Mouse (Mus musculus): ENCODE measurements at regions not wholly inside any gene's neighbourhood (a gene's known extent, or its start where the extent isn't known, plus 50 kb on each side); places are given as distances from the start of the nearest gene placed in this dataset.

DNA sequence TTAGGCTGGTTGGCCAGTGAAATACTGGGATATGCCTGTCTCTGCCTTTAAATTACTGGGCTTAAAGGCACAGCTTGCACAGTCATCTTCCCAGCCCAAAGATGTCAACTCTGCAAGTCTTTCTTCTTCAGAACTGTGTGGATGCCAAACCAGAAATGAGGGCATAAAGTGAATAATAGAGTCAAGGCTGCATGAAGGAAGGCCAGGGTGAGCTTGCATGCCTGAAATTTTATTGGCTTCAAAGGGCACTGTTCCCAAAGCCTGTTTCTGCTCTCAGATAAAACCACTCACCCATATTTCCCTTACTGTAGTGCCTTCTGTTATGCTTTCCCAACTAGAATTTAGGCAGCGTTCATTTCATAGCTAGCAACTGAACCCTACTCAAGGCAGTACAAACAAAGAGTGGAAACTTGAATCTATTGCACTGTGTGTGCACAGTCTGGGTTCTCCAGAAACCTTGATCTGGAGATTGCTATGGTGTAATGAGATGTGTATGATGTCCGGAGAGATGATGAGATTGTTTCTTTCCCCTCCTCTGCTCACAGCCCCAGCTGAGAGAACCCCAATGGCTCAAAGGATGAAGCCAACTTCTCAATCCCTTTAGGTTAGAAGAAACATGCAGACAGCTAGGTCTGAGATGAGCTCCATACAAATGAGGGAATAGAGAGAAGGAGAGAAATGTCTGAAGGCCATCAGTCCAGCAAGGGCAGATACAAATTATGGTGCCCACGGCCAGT, 529.7 kb downstream of the 1810013L24Rik start:
- no peak for DNase-seq
- TF ChIP-seq POLR2A (IDR thresholded peaks at IDR 0.05; ENCODE audit: borderline replicate concordance, insufficient read depth, low read length) = no peak
- TF ChIP-seq CTCF (IDR thresholded peaks at IDR 0.05; ENCODE audit: borderline replicate concordance, insufficient read depth, low read depth, low read length) = no peak
- WGBS = 84% methylated on average over 3 of the region's 3 CpGs
- Histone ChIP-seq H3K27me3 (ENCODE audit: control insufficient read depth, insufficient read depth, low read length) (no peaks in the 10 kb centered on the region), H3K27ac (ENCODE audit: insufficient read depth, low read length) (no peak overlapping the region), H3K4me3 (replicated peaks; ENCODE audit: insufficient read depth, low read depth, low read length) (no peak overlapping the region), H3K4me1 (ENCODE audit: control insufficient read depth, insufficient read depth, low read length) (no peaks in the 10 kb centered on the region)

DNA sequence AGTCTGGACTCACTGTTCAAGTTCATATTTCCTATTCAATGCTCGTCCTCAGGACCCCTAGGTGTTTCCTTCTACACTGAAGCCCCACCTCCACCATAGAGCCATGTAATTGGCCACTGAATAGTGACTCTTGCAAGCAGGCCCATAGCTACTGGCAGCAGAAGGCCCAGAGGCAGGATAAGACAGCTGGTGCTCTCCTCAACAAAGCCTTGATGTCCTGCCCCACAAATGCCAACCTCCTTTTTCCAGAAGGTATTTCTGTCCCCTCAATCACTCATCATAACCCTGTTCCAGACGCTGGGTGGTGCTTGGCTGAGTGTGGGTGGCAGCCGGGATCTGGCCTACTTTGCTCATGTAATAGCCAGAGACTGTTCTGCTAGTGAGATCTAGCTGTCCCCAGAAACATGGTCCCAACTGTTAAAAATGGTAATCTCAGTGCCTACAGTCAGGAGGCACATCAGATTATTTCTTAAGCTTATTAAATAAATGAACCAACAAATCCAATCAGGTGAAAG, 530.9 kb downstream of the 1810013L24Rik start:
- peak in 1 of 2 experiments; percentile 4 for DNase-seq
- Histone ChIP-seq H3K4me1 (ENCODE audit: control insufficient read depth, insufficient read depth, low read length) (no peaks in the 10 kb centered on the region), H3K27ac (ENCODE audit: insufficient read depth, low read length) (no peak overlapping the region), H3K27me3 (ENCODE audit: control insufficient read depth, insufficient read depth, low read length) (no peaks in the 10 kb centered on the region), H3K4me3 (replicated peaks; ENCODE audit: insufficient read depth, low read depth, low read length) (no peak overlapping the region)
- WGBS = 35% methylated on average over 3 of the region's 3 CpGs
- no peak for TF ChIP-seq CTCF (IDR thresholded peaks at IDR 0.05; ENCODE audit: borderline replicate concordance, insufficient read depth, low read depth, low read length)
- TF ChIP-seq POLR2A (IDR thresholded peaks at IDR 0.05; ENCODE audit: borderline replicate concordance, insufficient read depth, low read length) = no peak

DNA sequence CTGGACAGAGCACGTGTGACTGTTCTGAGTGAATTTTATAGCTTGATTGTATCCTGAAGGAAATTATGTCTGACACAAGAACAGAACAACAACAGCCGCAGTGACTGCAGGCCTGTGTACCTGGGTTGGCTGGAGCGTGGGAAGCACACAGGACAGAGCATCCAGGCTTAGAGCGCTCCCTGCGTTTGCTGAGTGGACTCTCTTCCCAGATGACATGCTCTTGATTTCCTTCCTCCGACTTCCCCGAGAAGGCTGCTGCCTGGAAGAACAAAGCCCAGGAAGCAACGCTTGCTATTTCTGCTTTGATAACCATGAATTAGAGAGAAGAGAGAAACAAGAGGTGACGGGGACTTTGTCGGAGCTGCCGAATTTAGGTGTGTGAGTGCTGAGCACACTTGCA, 532.2 kb downstream of the 1810013L24Rik start:
- DNase-seq = no peak
- Histone ChIP-seq H3K27me3 (ENCODE audit: control insufficient read depth, insufficient read depth, low read length) (no peaks in the 10 kb centered on the region), H3K4me3 (replicated peaks; ENCODE audit: insufficient read depth, low read depth, low read length) (no peak overlapping the region), H3K27ac (ENCODE audit: insufficient read depth, low read length) (no peak overlapping the region; the same call in 1 of the 2 replicates), H3K4me1 (ENCODE audit: control insufficient read depth, insufficient read depth, low read length) (no peaks in the 10 kb centered on the region)
- TF ChIP-seq POLR2A (IDR thresholded peaks at IDR 0.05; ENCODE audit: borderline replicate concordance, insufficient read depth, low read length) (no peak), CTCF (IDR thresholded peaks at IDR 0.05; ENCODE audit: borderline replicate concordance, insufficient read depth, low read depth, low read length) (no peak)
- WGBS = 54% methylated on average over 11 of the region's 11 CpGs

DNA sequence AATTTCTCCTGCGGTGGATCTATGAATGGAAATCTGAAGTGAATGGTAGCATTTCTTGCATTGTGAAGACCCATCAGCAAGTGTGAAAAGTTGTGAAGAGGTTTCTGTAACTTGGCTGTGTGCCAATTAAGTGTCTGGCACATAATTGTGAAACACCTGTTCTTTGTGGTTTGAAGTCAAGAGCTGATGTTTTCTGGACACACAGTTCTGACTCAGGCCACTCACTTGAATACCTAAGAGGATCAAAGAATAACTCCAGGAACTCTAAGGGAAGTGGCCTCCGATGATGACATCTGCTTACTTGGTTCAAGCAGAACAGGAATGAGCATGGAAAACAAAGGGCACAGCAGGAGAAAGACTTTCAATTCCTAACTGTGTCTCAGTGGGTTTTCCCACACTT, 534.2 kb downstream of the 1810013L24Rik start:
- WGBS = 27% methylated on average over 2 of the region's 2 CpGs
- no peak overlapping the region for H3K27ac ChIP-seq (ENCODE audit: insufficient read depth, low read length)
- TF ChIP-seq CTCF (IDR thresholded peaks at IDR 0.05; ENCODE audit: borderline replicate concordance, insufficient read depth, low read depth, low read length) (no peak), POLR2A (IDR thresholded peaks at IDR 0.05; ENCODE audit: borderline replicate concordance, insufficient read depth, low read length) (no peak)

DNA sequence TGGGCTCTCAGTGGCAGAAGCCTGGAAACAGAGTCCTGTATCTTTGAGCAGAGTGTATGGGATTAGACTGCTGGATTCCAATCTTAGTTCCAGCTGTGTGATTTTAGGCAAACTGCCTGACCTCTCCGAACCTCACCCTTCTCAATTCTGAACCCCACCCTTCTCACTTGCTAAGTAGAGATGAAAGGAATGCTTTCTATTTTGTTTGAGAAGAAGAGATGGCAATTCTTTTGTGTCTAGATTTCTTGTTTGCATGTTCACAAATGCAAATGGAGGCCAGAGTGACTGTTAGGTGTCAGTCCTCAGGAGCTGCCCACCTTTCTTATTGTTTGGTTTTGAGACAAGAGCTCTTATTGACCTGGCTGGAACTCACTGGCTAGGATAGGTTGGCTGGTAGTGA, 561.1 kb downstream of the 1810013L24Rik start:
- Histone ChIP-seq H3K27me3 (ENCODE audit: control insufficient read depth, insufficient read depth, low read length) (no peaks in the 10 kb centered on the region), H3K27ac (ENCODE audit: insufficient read depth, low read length) (no peak overlapping the region), H3K4me1 (ENCODE audit: control insufficient read depth, insufficient read depth, low read length) (no peaks in the 10 kb centered on the region), H3K4me3 (replicated peaks; ENCODE audit: insufficient read depth, low read depth, low read length) (no peak overlapping the region)
- DNase-seq = no peak
- WGBS = 69% methylated on average over 1 of the region's 1 CpGs
- TF ChIP-seq POLR2A (IDR thresholded peaks at IDR 0.05; ENCODE audit: borderline replicate concordance, insufficient read depth, low read length) (no peak), CTCF (IDR thresholded peaks at IDR 0.05; ENCODE audit: borderline replicate concordance, insufficient read depth, low read depth, low read length) (no peak)

More for the DNA sequence above, 534.2 kb downstream of the 1810013L24Rik start:
- no peak overlapping the region for H3K4me3 ChIP-seq (replicated peaks; ENCODE audit: insufficient read depth, low read depth, low read length)
- no peak for DNase-seq
- no peaks in the 10 kb centered on the region for H3K27me3 ChIP-seq (ENCODE audit: control insufficient read depth, insufficient read depth, low read length)
- H3K4me1 ChIP-seq (ENCODE audit: control insufficient read depth, insufficient read depth, low read length) = no peaks in the 10 kb centered on the region

DNA sequence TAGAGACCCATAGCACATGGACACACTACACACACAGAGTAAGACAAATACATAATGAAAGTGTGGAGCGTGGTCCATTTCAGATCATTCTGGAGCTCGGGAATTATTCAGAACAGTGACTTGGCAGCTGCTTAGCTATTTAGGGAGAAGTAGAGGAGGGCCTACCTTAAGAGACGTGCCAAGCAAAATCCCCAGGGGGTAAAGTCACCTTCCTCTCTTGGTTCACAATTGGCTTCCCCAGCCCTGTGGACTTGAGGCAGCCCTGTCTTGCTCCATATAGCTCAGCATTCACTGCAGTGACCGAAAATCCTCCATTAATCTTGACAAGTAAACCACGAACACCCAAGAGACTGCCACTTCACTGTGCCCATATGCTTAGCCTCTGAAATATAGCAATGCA, 574.8 kb downstream of the 1810013L24Rik start:
- Histone ChIP-seq H3K4me3 (replicated peaks; ENCODE audit: insufficient read depth, low read depth, low read length) (no peak overlapping the region), H3K27me3 (ENCODE audit: control insufficient read depth, insufficient read depth, low read length) (no peaks in the 10 kb centered on the region), H3K4me1 (ENCODE audit: control insufficient read depth, insufficient read depth, low read length) (no peaks in the 10 kb centered on the region), H3K27ac (ENCODE audit: insufficient read depth, low read length) (no peak overlapping the region)
- no peak for DNase-seq
- WGBS = 47% methylated on average over 5 of the region's 5 CpGs
- TF ChIP-seq CTCF (IDR thresholded peaks at IDR 0.05; ENCODE audit: borderline replicate concordance, insufficient read depth, low read depth, low read length) (no peak), POLR2A (IDR thresholded peaks at IDR 0.05; ENCODE audit: borderline replicate concordance, insufficient read depth, low read length) (no peak)

DNA sequence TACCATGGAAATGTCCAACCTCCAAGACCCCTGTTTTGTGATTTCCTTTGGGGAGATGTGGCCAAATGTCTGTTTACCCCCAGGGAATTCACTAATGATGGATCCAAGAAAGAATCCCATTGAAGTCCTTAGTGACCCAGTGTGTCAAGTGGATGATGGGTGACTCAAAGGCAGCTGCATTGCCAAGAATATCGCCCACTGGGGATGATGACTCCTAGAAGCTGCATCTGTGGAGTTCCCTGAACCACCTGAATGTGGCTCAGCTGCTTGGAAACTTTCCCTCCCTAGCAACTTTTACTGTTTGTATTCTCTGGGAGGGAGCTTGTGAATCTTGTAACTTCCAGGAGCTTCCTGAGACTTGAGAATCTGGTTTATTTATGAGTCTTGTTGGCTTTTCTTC, 578.3 kb downstream of the 1810013L24Rik start:
- no peak for TF ChIP-seq POLR2A (IDR thresholded peaks at IDR 0.05; ENCODE audit: borderline replicate concordance, insufficient read depth, low read length)
- no peak for TF ChIP-seq CTCF (IDR thresholded peaks at IDR 0.05; ENCODE audit: borderline replicate concordance, insufficient read depth, low read depth, low read length)
- 54% methylated on average over 1 of the region's 1 CpGs for WGBS
- Histone ChIP-seq H3K27me3 (ENCODE audit: control insufficient read depth, insufficient read depth, low read length) (no peaks in the 10 kb centered on the region), H3K27ac (ENCODE audit: insufficient read depth, low read length) (no peak overlapping the region), H3K4me1 (ENCODE audit: control insufficient read depth, insufficient read depth, low read length) (no peaks in the 10 kb centered on the region), H3K4me3 (replicated peaks; ENCODE audit: insufficient read depth, low read depth, low read length) (no peak overlapping the region)
- no peak for DNase-seq

DNA sequence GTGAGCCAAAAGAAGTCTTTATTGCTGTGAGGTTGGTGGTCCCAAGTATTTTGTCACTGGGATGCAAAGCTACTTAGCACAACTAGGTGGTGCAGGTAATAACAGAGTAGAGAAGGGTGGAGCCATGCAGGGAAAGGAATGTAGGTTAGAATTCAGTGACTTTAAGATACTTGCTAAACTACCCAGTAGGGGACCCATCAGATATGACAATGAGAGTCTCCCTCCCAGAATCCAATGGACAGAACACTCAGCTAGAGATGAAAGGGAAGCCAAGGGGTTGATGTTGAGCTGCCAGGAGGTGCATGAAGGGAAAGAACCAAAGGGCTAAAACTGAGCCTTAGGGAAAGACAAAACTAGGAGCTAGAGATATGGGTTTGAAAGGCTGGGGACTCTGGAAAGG, 564.9 kb downstream of the Grin2a start:
- no peak overlapping the region for H3K4me3 ChIP-seq (replicated peaks; ENCODE audit: insufficient read depth, low read depth, low read length)
- DNase-seq = no peak
- H3K27me3 ChIP-seq (ENCODE audit: control insufficient read depth, insufficient read depth, low read length) = no peaks in the 10 kb centered on the region
- no peak for TF ChIP-seq POLR2A (IDR thresholded peaks at IDR 0.05; ENCODE audit: borderline replicate concordance, insufficient read depth, low read length)
- TF ChIP-seq CTCF (IDR thresholded peaks at IDR 0.05; ENCODE audit: borderline replicate concordance, insufficient read depth, low read depth, low read length) = no peak
- no peak overlapping the region for H3K27ac ChIP-seq (ENCODE audit: insufficient read depth, low read length)
- no peaks in the 10 kb centered on the region for H3K4me1 ChIP-seq (ENCODE audit: control insufficient read depth, insufficient read depth, low read length)
